Mouse (Mus musculus) forebrain, postnatal 0 days (tissue): ENCODE results near the gene Hypk. TPM values are rescaled to one million over a fixed set of nuclear protein-coding genes. Genes with fewer than 3 reads are reported as not detected.

ENCODE experiments used
- ATAC-seq: fragments of 200-750 bp; cut with Nextera tagmentation; 2 replicates; pipeline ENCODE4 v1.8.0; 2017; ENCODE audit warnings: mild to moderate bottlenecking, moderate library complexity
- DNase-seq: peaks from one replicate; pipeline ENCODE4 v3.0.0-alpha.2; 2015
- H3K27ac ChIP-seq: fragments of 300-500 bp; sonication (generic); 2 replicates; pipeline ENCODE4 v1.5.1; 2014; ENCODE audit warnings: low read depth, mild to moderate bottlenecking, antibody characterized with exemption, low read length, moderate library complexity, mixed read lengths
- H3K27me3 ChIP-seq: fragments of 300-500 bp; sonication (generic); 2 replicates; pipeline ENCODE4 v1.6.1; 2014; ENCODE audit warnings: mild to moderate bottlenecking, low read length, mixed read lengths; ENCODE audit not compliant: insufficient read depth
- H3K36me3 ChIP-seq: fragments of 300-500 bp; sonication (generic); 2 replicates; pipeline ENCODE4 v1.6.1; 2014; ENCODE audit warnings: mild to moderate bottlenecking, moderate library complexity; ENCODE audit not compliant: insufficient read depth
- H3K4me1 ChIP-seq: fragments of 300-500 bp; sonication (generic); 2 replicates; pipeline ENCODE4 v1.6.1; 2014; ENCODE audit warnings: antibody characterized with exemption; ENCODE audit not compliant: insufficient read depth
- H3K4me2 ChIP-seq: fragments of 300-500 bp; sonication (generic); 2 replicates; pipeline ENCODE4 v1.6.1; 2014; ENCODE audit warnings: low read depth, mild to moderate bottlenecking, moderate library complexity
- H3K4me3 ChIP-seq: fragments of 300-500 bp; sonication (generic); 2 replicates; pipeline ENCODE4 v1.5.1; 2014; ENCODE audit warnings: low read depth, low read length, mixed read lengths
- H3K9ac ChIP-seq: fragments of 300-500 bp; sonication (generic); 2 replicates; pipeline ENCODE4 v1.6.1; 2014; ENCODE audit warnings: mild to moderate bottlenecking
- H3K9me3 ChIP-seq: fragments of 300-500 bp; sonication (generic); 2 replicates; pipeline ENCODE4 v1.6.1; 2016; ENCODE audit warnings: low read length
- CTCF ChIP-seq: sonication (generic); IDR thresholded peaks from 2 replicates; pipeline ENCODE4 v1.5.1; 2016; ENCODE audit warnings: antibody characterized with exemption, control low read depth, low read depth
- WGBS: fragments of 180-500 bp; shearing (Covaris S2); extraction: QIAGEN DNeasy Blood & Tissue Kit; methylation state at CpG from one replicate; pipeline ENCODE4 v1.1.7; 2014; 5-methylcytosine and 5-hydroxymethylcytosine counted together
- polyA plus RNA-seq: library from polyadenylated mRNA; unstranded; fragments of >200 nt; fragmentation: Nextera tagmentation; extraction: Ambion mirVana; gene quantifications from 2 replicates; pipeline ENCODE4 v1.2.1, GENCODE M21; 2015
- total RNA-seq: library from RNA; depleted of rRNA; stranded (reverse); fragments of >200 nt; gene quantifications from 2 replicates; pipeline ENCODE4 v1.2.3, GENCODE M21; 2014; rRNA removed

Hypk gene
- total RNA-seq (16.8 and 22.0 TPM in 2 replicates), polyA plus RNA-seq (114 and 121 TPM in 2 replicates)

GRCm38 (mm10) chr2:121452990-121453389, at the start of gene Hypk:
Hypk (plus strand) TSS chr2:121453290.
- WGBS, result 77% methylated on average over 4 of the region's 4 CpGs
- Histone ChIP-seq H3K27ac (no peak within 1 kb of the TSS), H3K9ac (no peak within 1 kb of the TSS), H3K4me2 (no peak within 1 kb of the TSS), H3K9me3 (no peaks in the 10 kb centered on the region), H3K4me1 (peaks cover 15% of the 10 kb centered on the region), H3K36me3 (peaks cover 20% of the 10 kb centered on the region), H3K27me3 (no peaks in the 10 kb centered on the region), H3K4me3 (no peak within 1 kb of the TSS)
- DNase-seq, result no peak
- ATAC-seq, result no peak
- TF ChIP-seq CTCF, result no peak

- no peak overlapping the region for H3K4me2 ChIP-seq
- no peak for DNase-seq
- H3K9ac ChIP-seq, result no peak overlapping the region
- TF ChIP-seq CTCF, result no peak
- H3K4me3 ChIP-seq, result no peak overlapping the region
- H3K27me3 ChIP-seq, result no peaks in the 10 kb centered on the region
- no peak overlapping the region for H3K27ac ChIP-seq
- no peak for ATAC-seq
- H3K9me3 ChIP-seq, result no peaks in the 10 kb centered on the region
- H3K36me3 ChIP-seq, result no peaks in the 10 kb centered on the region
- H3K4me1 ChIP-seq, result no peaks in the 10 kb centered on the region
These were observed 49.8 kb upstream of the Hypk start for GRCm38 (mm10) chr2:121403296-121403695.

DNA sequence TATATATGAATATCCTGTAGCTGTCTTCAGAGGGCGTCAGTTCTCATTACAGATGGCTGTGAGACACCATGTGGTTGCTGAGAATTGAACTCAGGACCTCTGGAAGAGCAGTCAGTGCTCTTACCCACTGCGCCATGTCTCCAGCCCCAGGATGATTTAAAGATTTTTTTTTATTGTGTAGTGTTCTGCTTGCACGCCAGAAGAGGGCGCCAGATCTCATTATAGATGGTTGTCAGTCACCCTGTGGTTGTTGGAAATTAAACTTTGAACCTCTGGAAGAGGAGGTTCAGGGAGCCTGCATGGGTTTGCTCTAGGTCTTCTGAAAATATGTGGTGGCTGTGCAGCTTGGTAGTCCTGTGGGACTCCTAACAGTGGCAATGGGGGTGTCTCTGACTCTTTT, 44.9 kb upstream of the Hypk start:
- 34% methylated on average over 4 of the region's 4 CpGs for WGBS
- ATAC-seq, result no peak

GRCm38 (mm10) chr2:121412843-121413386, 40.2 kb upstream of the Hypk start:
- Histone ChIP-seq H3K9me3 (no peaks in the 10 kb centered on the region), H3K4me1 (peaks cover 16% of the 10 kb centered on the region), H3K4me2 (peak overlapping the region; percentile 69), H3K27ac (peak overlapping the region; percentile 97), H3K36me3 (no peaks in the 10 kb centered on the region), H3K9ac (peak overlapping the region; percentile 97), H3K4me3 (peak overlapping the region; percentile 99), H3K27me3 (no peaks in the 10 kb centered on the region)
- 7% methylated on average over 4 of the region's 4 CpGs for WGBS
- DNase-seq (no peak), ATAC-seq (no peak)
- TF ChIP-seq CTCF, result no peak

More for the DNA sequence above, 44.9 kb upstream of the Hypk start:
- H3K27me3 ChIP-seq, result no peaks in the 10 kb centered on the region
- H3K4me2 ChIP-seq, result no peak overlapping the region
- DNase-seq, result peak; percentile 4
- H3K9me3 ChIP-seq, result no peaks in the 10 kb centered on the region
- no peaks in the 10 kb centered on the region for H3K36me3 ChIP-seq
- H3K27ac ChIP-seq, result no peak overlapping the region
- peak; percentile 25 for TF ChIP-seq CTCF
- H3K4me1 ChIP-seq, result no peaks in the 10 kb centered on the region
- H3K4me3 ChIP-seq, result no peak overlapping the region
- no peak overlapping the region for H3K9ac ChIP-seq

DNA sequence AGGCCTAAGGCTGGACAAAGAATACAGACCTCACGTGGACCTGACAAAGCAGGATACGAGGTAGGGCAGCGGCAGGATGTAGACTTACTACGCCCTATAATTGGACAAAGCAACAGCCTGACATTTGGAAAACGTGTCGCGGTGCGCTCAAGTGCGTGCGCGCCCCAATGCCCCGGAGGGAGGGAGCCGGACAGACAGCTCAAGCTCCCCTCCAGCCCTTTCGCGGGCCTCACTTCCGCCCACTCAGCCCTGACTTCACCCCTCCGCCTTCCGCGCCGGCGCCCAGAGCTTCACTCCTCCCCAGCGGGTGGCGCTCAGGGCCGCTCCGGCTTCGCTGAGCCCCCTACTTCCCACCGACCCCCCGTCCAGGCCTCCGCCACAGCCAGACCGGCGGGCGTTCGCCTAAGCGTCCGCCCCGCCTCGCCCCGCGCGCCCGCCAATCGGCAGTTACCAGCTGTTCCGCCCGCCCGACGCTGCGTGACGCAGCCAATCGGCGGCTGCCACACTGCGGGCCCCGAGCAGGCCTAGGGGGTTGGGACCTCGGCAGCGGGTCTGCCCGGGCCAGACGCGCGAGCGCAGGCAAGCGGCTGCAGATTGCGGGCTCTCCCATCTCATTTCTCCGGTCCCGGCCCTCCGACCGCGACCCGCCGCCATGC, 39.6 kb upstream of the Hypk start, which contains the start of the genes Pdia3 and Catsper2:
Gene Pdia3 (plus strand): TSS at position 389 of the 656 bp plus-strand sequence.
Gene Catsper2 (minus strand): TSS at position 406 of the 656 bp plus-strand sequence.
- H3K9me3 ChIP-seq, result no peaks in the 10 kb centered on the region
- H3K4me2 ChIP-seq, result peak within 1 kb of the TSS; percentile 69
- 1% methylated on average over 60 of the region's 68 CpGs for WGBS
- DNase-seq (peak; percentile 98), ATAC-seq (peak; percentile 99)
- TF ChIP-seq CTCF, result peak; percentile 57
- peak within 1 kb of the TSS; percentile 97 for H3K27ac ChIP-seq
- H3K9ac ChIP-seq, result peak within 1 kb of the TSS; percentile 97
- H3K4me3 ChIP-seq, result peak within 1 kb of the TSS; percentile 99
- H3K27me3 ChIP-seq, result no peaks in the 10 kb centered on the region
- H3K36me3 ChIP-seq, result peaks cover under 1% of the 10 kb centered on the region; the same call in 1 of the 2 replicates
- H3K4me1 ChIP-seq, result peaks cover 16% of the 10 kb centered on the region

GRCm38 (mm10) chr2:121414139-121414685, 38.9 kb upstream of the Hypk start:
- ATAC-seq (peak; percentile 34), DNase-seq (no peak)
- H3K9me3 ChIP-seq, result no peaks in the 10 kb centered on the region
- under 1% methylated on average over 31 of the region's 32 CpGs for WGBS
- H3K27ac ChIP-seq, result peak overlapping the region; percentile 97
- H3K4me3 ChIP-seq, result peak overlapping the region; percentile 99
- H3K9ac ChIP-seq, result peak overlapping the region; percentile 97
- no peak for TF ChIP-seq CTCF
- H3K36me3 ChIP-seq, result peaks cover 6% of the 10 kb centered on the region; the same call in 1 of the 2 replicates
- H3K27me3 ChIP-seq, result no peaks in the 10 kb centered on the region
- H3K4me1 ChIP-seq, result peaks cover 16% of the 10 kb centered on the region
- H3K4me2 ChIP-seq, result peak overlapping the region; percentile 69

DNA sequence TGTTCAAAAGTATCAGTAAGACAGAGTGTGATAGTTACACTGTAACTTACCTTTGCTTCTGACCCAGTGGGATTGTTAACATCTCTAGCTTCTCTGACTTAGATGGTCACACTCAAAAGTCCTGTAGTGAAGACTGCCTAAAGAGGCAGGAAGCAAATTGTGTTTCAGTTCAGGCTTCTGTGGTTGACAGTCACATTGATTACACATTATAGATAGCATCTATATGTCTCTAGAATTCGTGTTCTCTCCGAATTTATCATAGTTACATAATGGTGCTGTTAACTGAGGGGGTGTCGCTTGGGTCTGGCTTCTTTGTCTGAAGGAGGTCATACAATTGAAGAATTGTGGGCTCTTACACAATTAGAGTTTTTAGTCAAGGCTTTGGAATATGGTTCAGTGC, 38.0 kb upstream of the Hypk start:
- no peak for TF ChIP-seq CTCF
- Histone ChIP-seq H3K27ac (no peak overlapping the region), H3K9me3 (no peaks in the 10 kb centered on the region), H3K4me2 (peak overlapping the region; percentile 69), H3K4me3 (peak overlapping the region; percentile 99), H3K4me1 (peaks cover 16% of the 10 kb centered on the region), H3K36me3 (peaks cover 6% of the 10 kb centered on the region; the same call in 1 of the 2 replicates), H3K27me3 (no peaks in the 10 kb centered on the region), H3K9ac (peak overlapping the region; percentile 97; the same call in 1 of the 2 replicates)
- 40% methylated on average over 3 of the region's 3 CpGs for WGBS
- DNase-seq (no peak), ATAC-seq (no peak)
